Mouse (Mus musculus): ENCODE results near the gene Fam178b.
"Not testable (repeated sequence)": the region's sequence is repeated elsewhere in the genome, so short reads cannot be mapped to it uniquely, and the experiment has no call there.

GRCm38 (mm10) chr1:36615958-36616357 lies 67.0 kb downstream of the Fam178b start:
- not testable (repeated sequence) for TF ChIP-seq CTCF, POLR2A (IDR thresholded peaks at IDR 0.05; ENCODE audit: insufficient read depth, low read depth, low read length)
